11 mouse cellular contexts compared by ENCODE assay signal in genomic region chr10:42072758-42073157, GRCm38 (mm10). TPM values are rescaled to one million over a fixed set of nuclear protein-coding genes. Genes with fewer than 3 reads are reported as not detected.
DNase-seq lines count a peak whose midpoint lies in the region; ATAC-seq and TF ChIP-seq lines count a peak whose summit lies in the region.
"Had no signal": no experiment of that assay in that cellular context is flagged by ENCODE, and none has a peak within 500 bp of the region (broad histone marks: within the 10 kb centered on the region; RNA-seq: fewer than 3 reads in every experiment).

No protein-coding gene starts in this region.

- no peaks in the 10 kb centered on the region for H3K9me3 ChIP-seq in heart, embryonic 10.5 days
- no peaks in the 10 kb centered on the region for H3K9me3 ChIP-seq in intestine, postnatal 0 days (ENCODE audit: control insufficient read depth)
- H3K9me3 ChIP-seq in lung, embryonic 15.5 days: no peaks in the 10 kb centered on the region

- H3K27me3 ChIP-seq in heart, embryonic 10.5 days (ENCODE audit: insufficient read depth, poor library complexity, severe bottlenecking): peaks cover 5% of the 10 kb centered on the region; the same call in 1 of the 2 replicates
- H3K27me3 ChIP-seq in intestine, postnatal 0 days (replicated peaks; ENCODE audit: control insufficient read depth, insufficient read depth, low read length): no peaks in the 10 kb centered on the region
- no peaks in the 10 kb centered on the region for H3K27me3 ChIP-seq in lung, embryonic 15.5 days

- H3K27ac ChIP-seq in heart, embryonic 10.5 days: peak overlapping the region; percentile 66; the same call in 1 of the 2 replicates
- H3K27ac ChIP-seq in intestine, postnatal 0 days (ENCODE audit: low read depth, low read length): no peak overlapping the region
- H3K27ac ChIP-seq in lung, embryonic 15.5 days: peak overlapping the region; percentile 82
- H3K27ac ChIP-seq: hindbrain, embryonic 14.5 days; macrophage had no signal

- H3K36me3 ChIP-seq in heart, embryonic 10.5 days: no peaks in the 10 kb centered on the region
- no peaks in the 10 kb centered on the region for H3K36me3 ChIP-seq in intestine, postnatal 0 days (ENCODE audit: control insufficient read depth, insufficient read depth)
- no peaks in the 10 kb centered on the region for H3K36me3 ChIP-seq in lung, embryonic 15.5 days

- H3K4me3 ChIP-seq in heart, embryonic 10.5 days: peak overlapping the region; percentile 35
- no peak overlapping the region for H3K4me3 ChIP-seq in intestine, postnatal 0 days (ENCODE audit: low read depth, low read length)
- peak overlapping the region; percentile 17; the same call in 1 of the 2 replicates for H3K4me3 ChIP-seq in lung, embryonic 15.5 days

- no peak for ATAC-seq in intestine, postnatal 0 days
- peak; percentile 78; the same call in 1 of the 2 replicates for ATAC-seq in lung, embryonic 15.5 days (ENCODE audit: borderline replicate concordance, extremely low read depth, low FRiP score, low TSS enrichment)

- TF ChIP-seq CTCF in intestine, postnatal 0 days (IDR thresholded peaks at IDR 0.05; ENCODE audit: low read depth): no peak

- intact Hi-C loops in heart, postnatal 14 days (cut with DNase I): loop anchor here (5.0 kb wide), 1 partner anchor 220 kb away; no protein-coding TSS in a partner anchor
- intact Hi-C loops in left cerebral cortex, postnatal 4 days (cut with DNase I): no loop called here

- peak; percentile 77 for DNase-seq in heart, embryonic 10.5 days (ENCODE audit: low spot score)
- no peak for DNase-seq in heart, postnatal 14 days
- DNase-seq in ES-CJ7 (ENCODE audit: low read depth, low spot score): peak; percentile 65
- DNase-seq in left cerebral cortex, postnatal 4 days: no peak
- DNase-seq in thymus, adult 18-20 months: no peak
- DNase-seq in left cerebral cortex, adult 9 months (ENCODE audit: low spot score in 2 of 2): no peak
- DNase-seq: thymus, postnatal 36 days had no signal

- H3K9ac ChIP-seq in intestine, postnatal 0 days (ENCODE audit: low read depth, low read length): no peak overlapping the region
- H3K9ac ChIP-seq in lung, embryonic 15.5 days: no peak overlapping the region
- H3K9ac ChIP-seq: hindbrain, embryonic 14.5 days had no signal

- WGBS in heart, embryonic 10.5 days: 18% methylated on average over 9 of the region's 9 CpGs
- WGBS in intestine, postnatal 0 days: 23% methylated on average over 9 of the region's 9 CpGs
- 26% methylated on average over 9 of the region's 9 CpGs for WGBS in lung, embryonic 15.5 days

- H3K4me2 ChIP-seq in intestine, postnatal 0 days (replicated peaks; ENCODE audit: low read depth): peak overlapping the region; percentile 49
- peak overlapping the region; percentile 41 for H3K4me2 ChIP-seq in lung, embryonic 15.5 days
- H3K4me2 ChIP-seq: hindbrain, embryonic 14.5 days had no signal

- H3K4me1 ChIP-seq in heart, embryonic 10.5 days: peaks cover 32% of the 10 kb centered on the region
- H3K4me1 ChIP-seq in intestine, postnatal 0 days (replicated peaks; ENCODE audit: control insufficient read depth, insufficient read depth, low read length): 0 out of 2 replicates have a peak, but pooled peaks cover 5% of the 10 kb centered on the region
- H3K4me1 ChIP-seq in lung, embryonic 15.5 days: peaks cover 17% of the 10 kb centered on the region

RNA-seq across cellular contexts. Expression of gene Armc2, which starts 54.5 kb away (rescaled TPM):
- polyA plus RNA-seq in heart, embryonic 10.5 days (2016; fragmentation: Nextera tagmentation; extraction: Ambion mirVana): 0.99 and 1.4 TPM in 2 replicates
- total RNA-seq in heart, postnatal 14 days (2021): 1 to 10 TPM; 3.7 to 3.9 TPM
- 0.77 and 1.2 TPM in 2 replicates for polyA plus RNA-seq in intestine, postnatal 0 days (2015; fragmentation: Nextera tagmentation; extraction: Ambion mirVana)
- polyA plus RNA-seq in lung, embryonic 15.5 days (2015; fragmentation: Nextera tagmentation; extraction: Ambion mirVana): 1.8 and 1.9 TPM in 2 replicates
- total RNA-seq in left cerebral cortex, postnatal 4 days (2021): 10 to 100 TPM; 16.5 to 18.5 TPM

Comparison
In these comparisons a context has a peak if more than half of its experiments do, and no peak if none do; other contexts are left out.
1. DNase-seq: peak in heart, embryonic 10.5 days (single experiment) and ES-CJ7 (single experiment); none in heart, postnatal 14 days (0 of 2), left cerebral cortex, postnatal 4 days (single experiment), thymus, adult 18-20 months (0 of 2) and left cerebral cortex, adult 9 months (0 of 2).